Mouse (Mus musculus): ENCODE results near the gene Matn1. TPM values are rescaled to one million over a fixed set of nuclear protein-coding genes. Genes with fewer than 3 reads are reported as not detected.

Matn1 gene
- total and polyA plus RNA-seq, 3 experiments, result 0.60 to 0.98 (median 0.79) TPM

DNA sequence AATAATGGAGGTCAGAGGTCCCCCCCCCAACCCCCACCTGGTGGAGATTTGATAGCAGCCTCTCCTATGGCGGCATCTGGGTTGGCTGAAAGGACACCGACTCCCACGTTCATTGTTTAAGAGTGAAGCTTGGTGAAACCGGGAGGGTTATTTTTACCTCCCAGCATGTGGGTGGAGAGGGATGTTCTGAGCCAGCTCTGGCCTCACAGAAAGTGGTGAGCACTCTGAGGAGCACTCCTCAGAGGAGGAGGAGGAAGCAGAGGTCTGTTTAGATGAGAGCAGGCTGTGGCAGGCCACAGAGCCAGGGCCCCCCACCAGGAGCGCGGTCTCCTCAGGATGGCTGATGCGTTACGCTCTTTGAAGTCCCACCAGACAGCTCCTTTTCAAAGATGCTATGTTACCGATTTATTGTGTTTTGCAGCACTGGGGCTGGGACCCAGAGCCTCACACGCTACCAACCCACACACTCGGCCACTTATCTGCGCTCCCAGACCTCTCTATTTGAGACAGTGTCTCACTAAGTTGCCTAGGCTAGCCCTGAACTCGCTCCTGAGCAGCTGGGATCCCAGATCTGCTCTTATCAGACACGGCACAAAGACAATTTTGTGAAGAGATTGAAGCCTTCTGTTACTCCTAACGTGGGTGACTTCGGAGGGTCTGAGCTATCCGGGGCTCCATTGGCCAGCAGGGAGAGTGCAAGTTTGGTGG lies 34.9 kb upstream of the Matn1 start:
- Histone ChIP-seq H3K4me3 (ENCODE audit: low read depth, low read length) (peak overlapping the region; percentile 63; the same call in 1 of the 2 replicates), H3K4me1 (ENCODE audit: insufficient read depth, low read depth, low read length) (peaks cover 91% of the 10 kb centered on the region), H3K27me3 (ENCODE audit: insufficient read depth, low read length) (no peaks in the 10 kb centered on the region), H3K9me3 (replicated peaks) (no peaks in the 10 kb centered on the region), H3K36me3 (replicated peaks) (no peaks in the 10 kb centered on the region)
- TF ChIP-seq TAL1 (conservative IDR thresholded peaks at IDR 0.05; ENCODE audit: low read depth, low read length) (peak; percentile 94), GATA2 (IDR thresholded peaks at IDR 0.05; ENCODE audit: borderline replicate concordance, low read depth, low read length) (no peak)
- DNase-seq (ENCODE audit: low spot score) (peak; percentile 61), ATAC-seq (ENCODE audit: extremely low read depth, insufficient number of reproducible peaks, low FRiP score, poor library complexity, severe bottlenecking) (peak; percentile 48)

DNA sequence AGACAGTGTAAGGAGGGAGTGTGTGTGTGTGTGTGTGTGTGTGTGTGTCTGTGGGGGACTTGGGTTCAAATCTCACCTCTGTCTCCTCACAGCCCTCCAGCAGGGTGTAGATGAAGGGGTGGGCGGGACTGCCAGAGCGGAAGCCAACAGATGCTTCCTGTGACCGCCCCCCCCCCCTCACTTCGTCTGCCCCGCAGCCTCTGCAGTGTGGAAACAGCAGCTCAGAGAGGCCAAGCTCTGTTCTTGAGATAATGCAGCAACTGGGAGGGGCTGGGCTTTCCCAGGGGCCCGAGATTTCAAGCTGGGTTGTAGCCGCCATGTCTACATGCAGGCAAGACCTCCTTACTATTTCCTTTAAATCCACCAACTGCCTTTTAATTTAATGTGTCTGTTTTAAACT lies 33.5 kb upstream of the Matn1 start:
- peak; percentile 37 for ATAC-seq (ENCODE audit: extremely low read depth, insufficient number of reproducible peaks, low FRiP score, poor library complexity, severe bottlenecking)
- peaks cover 12% of the 10 kb centered on the region for H3K36me3 ChIP-seq (replicated peaks)
- H3K9me3 ChIP-seq (replicated peaks), result no peaks in the 10 kb centered on the region
- peaks cover 85% of the 10 kb centered on the region for H3K4me1 ChIP-seq (ENCODE audit: insufficient read depth, low read depth, low read length)
- no peak for TF ChIP-seq CTCF (IDR thresholded peaks at IDR 0.05; ENCODE audit: low read depth, low read length)
- no peak for TF ChIP-seq TAL1 (conservative IDR thresholded peaks at IDR 0.05; ENCODE audit: low read depth, low read length)
- no peak for TF ChIP-seq GATA2 (IDR thresholded peaks at IDR 0.05; ENCODE audit: borderline replicate concordance, low read depth, low read length)
- TF ChIP-seq GATA1 (IDR thresholded peaks at IDR 0.05; ENCODE audit: borderline replicate concordance, low read length), result no peak
- TF ChIP-seq POLR2AphosphoS5 (IDR thresholded peaks at IDR 0.05; ENCODE audit: insufficient replicate concordance, low read depth, low read length), result no peak
- peak overlapping the region; percentile 63; the same call in 1 of the 2 replicates for H3K4me3 ChIP-seq (ENCODE audit: low read depth, low read length)
- H3K27me3 ChIP-seq (ENCODE audit: insufficient read depth, low read length), result no peaks in the 10 kb centered on the region
- DNase-seq (ENCODE audit: low spot score), result peak; percentile 72

DNA sequence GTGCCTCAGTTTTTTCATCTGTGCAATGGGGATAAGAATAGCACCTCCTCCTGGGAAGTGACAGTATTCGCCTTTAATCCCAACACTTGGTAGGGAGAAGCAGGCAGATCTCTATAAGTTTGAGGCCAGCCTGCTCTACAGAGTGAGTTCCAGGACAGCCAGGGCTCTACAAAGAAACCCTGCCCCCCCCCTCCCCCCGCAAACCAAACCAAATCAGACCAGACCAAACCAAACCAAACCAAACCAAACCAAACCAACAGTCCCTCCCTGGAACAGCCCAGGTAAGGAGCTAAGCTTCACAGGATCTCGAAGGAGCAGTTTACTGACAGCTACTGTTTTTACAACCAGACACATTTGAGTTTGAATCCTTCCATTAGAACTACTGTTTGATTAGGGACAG lies 31.6 kb upstream of the Matn1 start:
- ATAC-seq (ENCODE audit: extremely low read depth, insufficient number of reproducible peaks, low FRiP score, poor library complexity, severe bottlenecking), result no peak
- H3K4me3 ChIP-seq (ENCODE audit: low read depth, low read length), result peak overlapping the region; percentile 74; the same call in 1 of the 2 replicates
- peaks cover 31% of the 10 kb centered on the region for H3K36me3 ChIP-seq (replicated peaks)
- peaks cover 86% of the 10 kb centered on the region for H3K4me1 ChIP-seq (ENCODE audit: insufficient read depth, low read depth, low read length)
- H3K9me3 ChIP-seq (replicated peaks), result no peaks in the 10 kb centered on the region
- no peaks in the 10 kb centered on the region for H3K27me3 ChIP-seq (ENCODE audit: insufficient read depth, low read length)
- no peak for DNase-seq (ENCODE audit: low spot score)
- TF ChIP-seq TAL1 (conservative IDR thresholded peaks at IDR 0.05; ENCODE audit: low read depth, low read length) (no peak), GATA2 (IDR thresholded peaks at IDR 0.05; ENCODE audit: borderline replicate concordance, low read depth, low read length) (no peak), GATA1 (IDR thresholded peaks at IDR 0.05; ENCODE audit: borderline replicate concordance, low read length) (no peak), CTCF (IDR thresholded peaks at IDR 0.05; ENCODE audit: low read depth, low read length) (no peak), POLR2AphosphoS5 (IDR thresholded peaks at IDR 0.05; ENCODE audit: insufficient replicate concordance, low read depth, low read length) (no peak)

DNA sequence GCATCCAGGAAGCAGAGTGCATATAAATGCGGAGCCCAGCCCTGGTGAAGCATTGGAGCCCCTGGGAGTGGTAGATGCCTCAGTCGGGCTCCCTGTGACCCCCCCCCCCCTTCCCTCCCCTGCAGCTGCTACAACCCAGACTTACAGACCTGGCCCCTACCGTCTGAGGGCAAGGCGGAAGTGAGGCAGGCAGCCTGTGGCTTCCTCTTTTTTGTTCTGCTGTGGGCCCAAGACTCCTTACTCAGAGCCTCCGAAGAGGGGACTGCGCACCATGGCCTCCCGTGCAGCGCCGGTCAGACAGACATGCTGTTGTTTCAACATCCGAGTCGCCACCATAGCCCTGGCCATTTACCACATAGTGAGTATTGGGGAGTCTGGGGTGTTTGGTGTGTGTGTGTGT lies 31.1 kb upstream of the Matn1 start, which contains the start of gene Laptm5:
Gene Laptm5 (plus strand): TSS at position 49 of the 400 bp plus-strand sequence.
- H3K36me3 ChIP-seq (replicated peaks), result peaks cover 36% of the 10 kb centered on the region
- no peaks in the 10 kb centered on the region for H3K27me3 ChIP-seq (ENCODE audit: insufficient read depth, low read length)
- peak; percentile 22; the same call in 1 of the 2 replicates for ATAC-seq (ENCODE audit: extremely low read depth, insufficient number of reproducible peaks, low FRiP score, poor library complexity, severe bottlenecking)
- peak; percentile 86 for DNase-seq (ENCODE audit: low spot score)
- TF ChIP-seq CTCF (IDR thresholded peaks at IDR 0.05; ENCODE audit: low read depth, low read length), result no peak
- TF ChIP-seq GATA2 (IDR thresholded peaks at IDR 0.05; ENCODE audit: borderline replicate concordance, low read depth, low read length), result no peak
- TF ChIP-seq TAL1 (conservative IDR thresholded peaks at IDR 0.05; ENCODE audit: low read depth, low read length), result no peak
- H3K4me3 ChIP-seq (ENCODE audit: low read depth, low read length), result peak within 1 kb of the TSS; percentile 74
- peaks cover 86% of the 10 kb centered on the region for H3K4me1 ChIP-seq (ENCODE audit: insufficient read depth, low read depth, low read length)
- H3K9me3 ChIP-seq (replicated peaks), result no peaks in the 10 kb centered on the region

- peaks cover 86% of the 10 kb centered on the region for H3K4me1 ChIP-seq (ENCODE audit: insufficient read depth, low read depth, low read length)
- no peaks in the 10 kb centered on the region for H3K27me3 ChIP-seq (ENCODE audit: insufficient read depth, low read length)
- no peaks in the 10 kb centered on the region for H3K9me3 ChIP-seq (replicated peaks)
- TF ChIP-seq GATA1 (IDR thresholded peaks at IDR 0.05; ENCODE audit: borderline replicate concordance, low read length) (no peak), CTCF (IDR thresholded peaks at IDR 0.05; ENCODE audit: low read depth, low read length) (no peak), TAL1 (conservative IDR thresholded peaks at IDR 0.05; ENCODE audit: low read depth, low read length) (no peak), POLR2AphosphoS5 (IDR thresholded peaks at IDR 0.05; ENCODE audit: insufficient replicate concordance, low read depth, low read length) (no peak), GATA2 (IDR thresholded peaks at IDR 0.05; ENCODE audit: borderline replicate concordance, low read depth, low read length) (no peak)
- peak overlapping the region; percentile 74 for H3K4me3 ChIP-seq (ENCODE audit: low read depth, low read length)
- DNase-seq (ENCODE audit: low spot score) (no peak), ATAC-seq (ENCODE audit: extremely low read depth, insufficient number of reproducible peaks, low FRiP score, poor library complexity, severe bottlenecking) (no peak)
- peaks cover 40% of the 10 kb centered on the region for H3K36me3 ChIP-seq (replicated peaks)
Observed at GRCm38 (mm10) chr4:130913511-130913910, 30.7 kb upstream of the Matn1 start.

- Histone ChIP-seq H3K36me3 (replicated peaks) (peaks cover 45% of the 10 kb centered on the region), H3K4me1 (ENCODE audit: insufficient read depth, low read depth, low read length) (peaks cover 86% of the 10 kb centered on the region), H3K4me3 (ENCODE audit: low read depth, low read length) (peak overlapping the region; percentile 74), H3K27me3 (ENCODE audit: insufficient read depth, low read length) (no peaks in the 10 kb centered on the region), H3K9me3 (replicated peaks) (no peaks in the 10 kb centered on the region)
- ATAC-seq (ENCODE audit: extremely low read depth, insufficient number of reproducible peaks, low FRiP score, poor library complexity, severe bottlenecking), result peak; percentile 50
- peak; percentile 75 for DNase-seq (ENCODE audit: low spot score)
- TF ChIP-seq TAL1 (conservative IDR thresholded peaks at IDR 0.05; ENCODE audit: low read depth, low read length), result no peak; the same call in 1 of the 2 replicates
- no peak for TF ChIP-seq GATA1 (IDR thresholded peaks at IDR 0.05; ENCODE audit: borderline replicate concordance, low read length)
- no peak for TF ChIP-seq GATA2 (IDR thresholded peaks at IDR 0.05; ENCODE audit: borderline replicate concordance, low read depth, low read length)
Observed at GRCm38 (mm10) chr4:130914011-130914410, 30.2 kb upstream of the Matn1 start.

All from G1E (cell line).